Mouse (Mus musculus) forebrain, embryonic 15.5 days (tissue): ENCODE results near the gene Ints11. TPM values are rescaled to one million over a fixed set of nuclear protein-coding genes. Genes with fewer than 3 reads are reported as not detected.

Experiments used
- ATAC-seq: fragments of 200-750 bp; cut with Nextera tagmentation; replicated peaks from 2 replicates; pipeline ENCODE4 v1.8.0; 2017; ENCODE audit warnings: mild to moderate bottlenecking, moderate TSS enrichment, moderate library complexity
- H3K27ac ChIP-seq: fragments of 300-500 bp; sonication (generic); replicated peaks from 2 replicates; pipeline ENCODE4 v1.5.1; 2015; ENCODE audit warnings: mild to moderate bottlenecking, inconsistent platforms
- H3K27me3 ChIP-seq: fragments of 300-500 bp; sonication (generic); 2 replicates; pipeline ENCODE4 v1.6.1; 2015; ENCODE audit warnings: inconsistent platforms
- H3K36me3 ChIP-seq: fragments of 300-500 bp; sonication (generic); 2 replicates; pipeline ENCODE4 v1.6.1; 2015; ENCODE audit warnings: mild to moderate bottlenecking, inconsistent platforms
- H3K4me1 ChIP-seq: fragments of 300-500 bp; sonication (generic); 2 replicates; pipeline ENCODE4 v1.6.1; 2015; ENCODE audit warnings: inconsistent platforms
- H3K4me2 ChIP-seq: fragments of 300-500 bp; sonication (generic); replicated peaks from 2 replicates; pipeline ENCODE4 v1.6.1; 2015; ENCODE audit warnings: mild to moderate bottlenecking, inconsistent platforms
- H3K4me3 ChIP-seq: fragments of 300-500 bp; sonication (generic); 2 replicates; pipeline ENCODE4 v1.5.1; 2015; ENCODE audit warnings: mild to moderate bottlenecking, inconsistent platforms
- H3K9ac ChIP-seq: fragments of 300-500 bp; sonication (generic); replicated peaks from 2 replicates; pipeline ENCODE4 v1.6.1; 2015; ENCODE audit warnings: mild to moderate bottlenecking, inconsistent platforms
- H3K9me3 ChIP-seq: fragments of 300-500 bp; sonication (generic); 2 replicates; pipeline ENCODE4 v1.6.1; 2016; ENCODE audit warnings: inconsistent platforms
- WGBS: fragments of 180-500 bp; shearing (Covaris S2); methylation state at CpG from one replicate; pipeline ENCODE4 v1.1.7; 2015; ENCODE audit warnings: mixed read lengths; 5-methylcytosine and 5-hydroxymethylcytosine counted together
- microRNA-seq: library from miRNA; unstranded; fragments of <30 nt; microRNA quantifications from one replicate; pipeline ENCODE4, GENCODE M21; 2016
- polyA plus RNA-seq: library from polyadenylated mRNA; unstranded; fragments of >200 nt; fragmentation: Nextera tagmentation; extraction: Ambion mirVana; gene quantifications from 2 replicates; pipeline ENCODE4 v1.2.1, GENCODE M21; 2015

Gene Ints11
- polyA plus RNA-seq, 1 experiment from 2014 or later, result 90.6 TPM

DNA sequence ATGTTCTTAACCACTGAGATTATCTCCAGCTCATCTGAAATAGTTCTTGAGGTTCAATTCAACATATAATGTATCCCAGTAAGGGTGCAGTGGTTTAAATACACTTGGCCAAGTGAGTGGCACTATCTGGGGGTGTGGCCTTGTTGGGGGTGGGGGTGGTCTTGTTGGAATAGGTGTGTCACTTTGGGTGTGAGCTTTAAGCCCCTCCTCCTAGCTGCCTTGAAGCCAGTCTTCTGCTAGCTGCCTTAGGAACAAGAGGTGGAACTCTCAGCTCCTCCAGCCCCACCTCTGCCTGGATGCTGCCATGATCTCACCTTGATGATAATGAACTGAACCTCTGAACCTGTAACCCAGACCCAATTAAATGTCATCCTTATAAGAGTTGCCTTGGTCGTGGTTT lies 62.7 kb downstream of the Ints11 start:
- no peaks in the 10 kb centered on the region for H3K9me3 ChIP-seq
- H3K27me3 ChIP-seq, result no peaks in the 10 kb centered on the region
- no peaks in the 10 kb centered on the region for H3K36me3 ChIP-seq
- ATAC-seq, result no peak
- WGBS, result 82% methylated on average over 1 of the region's 1 CpGs
- H3K9ac ChIP-seq, result no peak overlapping the region
- H3K4me1 ChIP-seq, result no peaks in the 10 kb centered on the region
- no peak overlapping the region for H3K27ac ChIP-seq
- H3K4me2 ChIP-seq, result no peak overlapping the region
- no peak overlapping the region for H3K4me3 ChIP-seq

Small RNA genes lying within 50 kb of the gene (microRNA-seq; reads per million reads assigned to microRNA genes)
- not detected for gene Gm22991

Other genes starting within 250 kb of the Ints11 start
- gene Cdk11b, start 244.7 kb upstream of the Ints11 start, polyA plus RNA-seq, result 60.8 and 63.5 TPM in 2 replicates
- not detected in 2 replicates for gene Gm10563, start 224.1 kb upstream of the Ints11 start, polyA plus RNA-seq
- gene Mmp23, start 216.2 kb upstream of the Ints11 start, polyA plus RNA-seq, result 2.3 and 2.6 TPM in 2 replicates
- gene Mib2, start 200.3 kb upstream of the Ints11 start, polyA plus RNA-seq, result 51.6 and 52.1 TPM in 2 replicates
- 8.2 and 10.9 TPM in 2 replicates for gene Fndc10, start 175.2 kb upstream of the Ints11 start, polyA plus RNA-seq
- 144 and 146 TPM in 2 replicates for gene Ssu72, start 164.7 kb upstream of the Ints11 start, polyA plus RNA-seq
- 10.4 TPM in 2 replicates for gene Tmem240, start 134.7 kb upstream of the Ints11 start, polyA plus RNA-seq
- gene Atad3a, start 108.5 kb upstream of the Ints11 start, polyA plus RNA-seq, result 91.0 TPM in 2 replicates
- gene Vwa1, start 94.8 kb upstream of the Ints11 start, polyA plus RNA-seq, result 21.8 and 22.6 TPM in 2 replicates
- 0.29 and 0.60 TPM in 2 replicates for gene Tmem88b, start 83.7 kb upstream of the Ints11 start, polyA plus RNA-seq
- not detected in 2 replicates for gene Ankrd65, start 79.1 kb upstream of the Ints11 start, polyA plus RNA-seq
- gene Mrpl20, start 66.7 kb upstream of the Ints11 start, polyA plus RNA-seq, result 228 and 244 TPM in 2 replicates
- 172 and 173 TPM in 2 replicates for gene Ccnl2, start 57.1 kb upstream of the Ints11 start, polyA plus RNA-seq
- 127 and 130 TPM in 2 replicates for gene Aurkaip1, start 38.3 kb upstream of the Ints11 start, polyA plus RNA-seq
- gene Mxra8, start 29.9 kb upstream of the Ints11 start, polyA plus RNA-seq, result 15.0 and 19.0 TPM in 2 replicates
- gene Dvl1, start 22.1 kb upstream of the Ints11 start, polyA plus RNA-seq, result 10.6 and 23.1 TPM in 2 replicates
- 0.64 and 0.73 TPM in 2 replicates for gene Tas1r3, start 6.2 kb upstream of the Ints11 start, polyA plus RNA-seq
- 20.5 and 22.9 TPM in 2 replicates for gene Cptp, start 106 bp upstream of the Ints11 start, polyA plus RNA-seq
- gene Pusl1, start 22.2 kb downstream of the Ints11 start, polyA plus RNA-seq, result 61.5 and 64.8 TPM in 2 replicates
- gene Acap3, start 22.3 kb downstream of the Ints11 start, polyA plus RNA-seq, result 82.2 and 84.5 TPM in 2 replicates
- 123 and 127 TPM in 2 replicates for gene Ube2j2, start 74.3 kb downstream of the Ints11 start, polyA plus RNA-seq
- gene C1qtnf12, start 92.8 kb downstream of the Ints11 start, polyA plus RNA-seq, result 7.4 and 9.0 TPM in 2 replicates
- 27.8 and 30.2 TPM in 2 replicates for gene B3galt6, start 123.1 kb downstream of the Ints11 start, polyA plus RNA-seq
- 114 and 117 TPM in 2 replicates for gene Sdf4, start 123.3 kb downstream of the Ints11 start, polyA plus RNA-seq
- 0.83 and 0.95 TPM in 2 replicates for gene Tnfrsf4, start 144.3 kb downstream of the Ints11 start, polyA plus RNA-seq
- gene Tnfrsf18, start 156.6 kb downstream of the Ints11 start, polyA plus RNA-seq, result 0.66 and 1.5 TPM in 2 replicates
- gene Ttll10, start 189.9 kb downstream of the Ints11 start, polyA plus RNA-seq, result not detected in 2 replicates
- gene 9430015G10Rik, start 240.4 kb downstream of the Ints11 start, polyA plus RNA-seq, result 40.2 and 41.0 TPM in 2 replicates